Mouse (Mus musculus): ENCODE data around the gene Gm9611.
"Not testable (repeated sequence)": the region's sequence is repeated elsewhere in the genome, so short reads cannot be mapped to it uniquely, and the experiment has no call there.

Gene Gm9611

DNA sequence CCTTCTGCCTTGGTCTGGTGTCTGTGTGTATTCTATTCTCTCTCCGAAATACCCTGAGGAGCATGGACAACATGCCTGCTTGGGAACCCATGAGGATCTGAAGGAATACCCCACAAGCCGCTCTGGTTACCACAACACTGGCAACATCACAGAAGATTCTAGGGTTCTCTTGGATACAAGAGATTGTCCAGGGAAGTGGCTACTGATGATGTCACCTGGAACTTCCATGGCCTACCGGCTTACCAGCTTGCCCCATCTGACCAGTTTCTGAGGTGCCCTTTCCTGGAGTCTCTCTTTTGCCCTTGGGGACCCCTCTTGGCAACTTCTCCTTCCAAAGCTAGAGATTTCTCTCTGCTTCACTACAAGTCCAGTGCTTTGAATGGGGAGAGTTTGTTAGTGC lies at the start of gene Gm9611:
Gene Gm9611, minus strand, starts transcription at position 101 of the 400 bp plus-strand sequence.
- not testable (repeated sequence) for DNase-seq (ENCODE audit: low spot score)

DNA sequence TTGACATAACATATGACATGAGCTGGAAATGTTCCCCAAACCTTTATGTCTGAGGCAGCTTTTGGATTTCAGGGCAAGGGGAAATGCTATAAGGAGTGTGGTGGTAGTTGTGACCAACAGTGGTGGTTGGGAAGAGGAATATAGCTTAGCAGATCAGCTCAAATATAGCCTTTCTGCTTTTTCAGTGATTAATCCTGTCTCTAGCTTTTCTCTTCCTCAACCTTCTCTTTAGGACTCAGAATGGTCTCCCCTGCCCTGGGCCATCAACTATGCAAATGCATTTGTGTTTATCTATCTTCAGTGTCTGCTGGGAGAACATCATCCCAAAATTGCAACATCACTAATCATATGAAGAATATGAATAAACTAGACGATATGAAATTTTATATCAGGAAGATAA lies 12.8 kb upstream of the Gm9611 start, which contains the start of gene Gm7995:
Gene Gm7995, plus strand, starts transcription at position 301 of the 400 bp plus-strand sequence.
- DNase-seq (ENCODE audit: low spot score) = not testable (repeated sequence)

DNA sequence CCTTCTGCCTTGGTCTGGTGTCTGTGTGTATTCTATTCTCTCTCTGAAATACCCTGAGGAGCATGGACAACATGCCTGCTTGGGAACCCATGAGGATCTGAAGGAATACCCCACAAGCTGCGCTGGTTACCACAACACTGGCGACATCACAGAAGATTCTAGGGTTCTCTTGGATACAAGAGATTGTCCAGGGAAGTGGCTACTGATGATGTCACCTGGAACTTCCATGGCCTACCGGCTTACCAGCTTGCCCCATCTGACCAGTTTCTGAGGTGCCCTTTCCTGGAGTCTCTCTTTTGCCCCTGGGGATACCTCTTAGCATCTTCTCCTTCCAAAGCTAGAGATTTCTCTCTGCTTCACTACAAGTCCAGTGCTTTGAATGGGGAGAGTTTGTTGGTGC lies 37.2 kb downstream of the Gm9611 start, which contains the start of gene Gm17026:
Gene Gm17026, minus strand, starts transcription at position 101 of the 400 bp plus-strand sequence.
- not testable (repeated sequence) for DNase-seq (ENCODE audit: low spot score)
